Mouse (Mus musculus): ENCODE measurements around the gene Stk40. TPM values are rescaled to one million over a fixed set of nuclear protein-coding genes. Genes with fewer than 3 reads are reported as not detected.
A peak's percentile ranks its signal among the peaks of the same experiment; 100 is the strongest.
"Not testable (repeated sequence)": the region's sequence is repeated elsewhere in the genome, so short reads cannot be mapped to it uniquely, and the experiment has no call there.

Stk40 gene
- polyA plus RNA-seq, 1 experiment from 2014 or later = 45.0 TPM

GRCm38 (mm10) chr4:126084382-126084781 is 19.4 kb upstream of the Stk40 start:
- no peak overlapping the region for H3K4me3 ChIP-seq
- DNase-seq (ENCODE audit: low spot score) = no peak
- H3K4me1 ChIP-seq = no peaks in the 10 kb centered on the region
- no peaks in the 10 kb centered on the region for H3K9me3 ChIP-seq (replicated peaks)
- H3K27ac ChIP-seq (replicated peaks) = no peak overlapping the region
- H3K27me3 ChIP-seq (ENCODE audit: low read depth, poor library complexity, severe bottlenecking) = no peaks in the 10 kb centered on the region
- 77% methylated on average over 8 of the region's 8 CpGs for WGBS
- H3K36me3 ChIP-seq = peaks cover 38% of the 10 kb centered on the region

- H3K27me3 ChIP-seq (ENCODE audit: low read depth, poor library complexity, severe bottlenecking) = no peaks in the 10 kb centered on the region
- 35% methylated on average over 7 of the region's 7 CpGs for WGBS
- H3K27ac ChIP-seq (replicated peaks) = no peak overlapping the region
- H3K4me1 ChIP-seq = no peaks in the 10 kb centered on the region
- H3K4me3 ChIP-seq = no peak overlapping the region
- no peaks in the 10 kb centered on the region for H3K9me3 ChIP-seq (replicated peaks)
- H3K36me3 ChIP-seq = peaks cover 31% of the 10 kb centered on the region
- DNase-seq (ENCODE audit: low spot score) = peak; percentile 79
These were observed 17.7 kb upstream of the Stk40 start for GRCm38 (mm10) chr4:126085996-126086576.

- 88% methylated on average over 7 of the region's 7 CpGs for WGBS
- Histone ChIP-seq H3K27ac (replicated peaks) (no peak overlapping the region), H3K27me3 (ENCODE audit: low read depth, poor library complexity, severe bottlenecking) (no peaks in the 10 kb centered on the region), H3K9me3 (replicated peaks) (no peaks in the 10 kb centered on the region), H3K4me1 (no peaks in the 10 kb centered on the region), H3K4me3 (no peak overlapping the region), H3K36me3 (0 out of 2 replicates have a peak, but pooled peaks cover 8% of the 10 kb centered on the region)
- no peak for DNase-seq (ENCODE audit: low spot score)
These were observed 13.5 kb upstream of the Stk40 start for GRCm38 (mm10) chr4:126090101-126090847.

GRCm38 (mm10) chr4:126090848-126091124 is 13.0 kb upstream of the Stk40 start:
- no peak overlapping the region for H3K27ac ChIP-seq (replicated peaks)
- DNase-seq (ENCODE audit: low spot score) = no peak
- no peak overlapping the region for H3K4me3 ChIP-seq
- no peaks in the 10 kb centered on the region for H3K4me1 ChIP-seq
- 0 out of 2 replicates have a peak, but pooled peaks cover 8% of the 10 kb centered on the region for H3K36me3 ChIP-seq
- H3K9me3 ChIP-seq (replicated peaks) = no peaks in the 10 kb centered on the region
- WGBS = 81% methylated on average over 4 of the region's 4 CpGs
- no peaks in the 10 kb centered on the region for H3K27me3 ChIP-seq (ENCODE audit: low read depth, poor library complexity, severe bottlenecking)

- WGBS = 86% methylated on average over 8 of the region's 8 CpGs
- no peaks in the 10 kb centered on the region for H3K27me3 ChIP-seq (ENCODE audit: low read depth, poor library complexity, severe bottlenecking)
- H3K4me3 ChIP-seq = no peak overlapping the region
- no peaks in the 10 kb centered on the region for H3K9me3 ChIP-seq (replicated peaks)
- H3K4me1 ChIP-seq = peaks cover 5% of the 10 kb centered on the region
- DNase-seq (ENCODE audit: low spot score) = no peak
- H3K27ac ChIP-seq (replicated peaks) = no peak overlapping the region
- 0 out of 2 replicates have a peak, but pooled peaks cover 8% of the 10 kb centered on the region for H3K36me3 ChIP-seq
These were observed 11.9 kb upstream of the Stk40 start for GRCm38 (mm10) chr4:126091873-126092272.

- Histone ChIP-seq H3K36me3 (peaks cover 25% of the 10 kb centered on the region), H3K4me1 (peaks cover 18% of the 10 kb centered on the region), H3K27ac (replicated peaks) (peak overlapping the region; percentile 90), H3K4me3 (peak overlapping the region; percentile 72)
- H3K9me3 ChIP-seq (replicated peaks); H3K27me3 ChIP-seq (ENCODE audit: low read depth, poor library complexity, severe bottlenecking); DNase-seq (ENCODE audit: low spot score): not testable (repeated sequence)
- WGBS = 59% methylated on average over 14 of the region's 14 CpGs
These were observed 7.9 kb upstream of the Stk40 start for GRCm38 (mm10) chr4:126095622-126096430.

- Histone ChIP-seq H3K27ac (replicated peaks) (peak within 1 kb of the TSS; percentile 90), H3K36me3 (peaks cover 26% of the 10 kb centered on the region), H3K4me1 (peaks cover 18% of the 10 kb centered on the region), H3K4me3 (peak within 1 kb of the TSS; percentile 72), H3K9me3 (replicated peaks) (no peaks in the 10 kb centered on the region), H3K27me3 (ENCODE audit: low read depth, poor library complexity, severe bottlenecking) (no peaks in the 10 kb centered on the region)
- WGBS = 5% methylated on average over 37 of the region's 37 CpGs
- peak; percentile 96 for DNase-seq (ENCODE audit: low spot score)
These were observed 7.2 kb upstream of the Stk40 start, which contains the start of gene Lsm10 for GRCm38 (mm10) chr4:126096464-126097111. Lsm10 (plus strand) TSS chr4:126096623.

GRCm38 (mm10) chr4:126097711-126098253 is 6.0 kb upstream of the Stk40 start:
- Histone ChIP-seq H3K9me3 (replicated peaks) (no peaks in the 10 kb centered on the region), H3K27me3 (ENCODE audit: low read depth, poor library complexity, severe bottlenecking) (no peaks in the 10 kb centered on the region), H3K4me1 (peaks cover 27% of the 10 kb centered on the region), H3K4me3 (peak overlapping the region; percentile 72; the same call in 1 of the 2 replicates), H3K36me3 (peaks cover 26% of the 10 kb centered on the region), H3K27ac (replicated peaks) (no peak overlapping the region)
- no peak for DNase-seq (ENCODE audit: low spot score)
- 96% methylated on average over 20 of the region's 20 CpGs for WGBS

GRCm38 (mm10) chr4:126099365-126099764 is 4.4 kb upstream of the Stk40 start:
- Histone ChIP-seq H3K36me3 (peaks cover 26% of the 10 kb centered on the region), H3K4me1 (peaks cover 43% of the 10 kb centered on the region), H3K9me3 (replicated peaks) (no peaks in the 10 kb centered on the region), H3K27me3 (ENCODE audit: low read depth, poor library complexity, severe bottlenecking) (no peaks in the 10 kb centered on the region), H3K27ac (replicated peaks) (no peak overlapping the region), H3K4me3 (no peak overlapping the region)
- no peak for DNase-seq (ENCODE audit: low spot score)
- WGBS = 88% methylated on average over 3 of the region's 3 CpGs

GRCm38 (mm10) chr4:126100764-126101163 is 3.0 kb upstream of the Stk40 start:
- no peak for DNase-seq (ENCODE audit: low spot score)
- peaks cover 26% of the 10 kb centered on the region for H3K36me3 ChIP-seq
- no peak overlapping the region for H3K27ac ChIP-seq (replicated peaks)
- no peaks in the 10 kb centered on the region for H3K9me3 ChIP-seq (replicated peaks)
- H3K4me3 ChIP-seq = no peak overlapping the region
- WGBS = 85% methylated on average over 3 of the region's 3 CpGs
- H3K27me3 ChIP-seq (ENCODE audit: low read depth, poor library complexity, severe bottlenecking) = no peaks in the 10 kb centered on the region
- H3K4me1 ChIP-seq = peaks cover 57% of the 10 kb centered on the region

- Histone ChIP-seq H3K27me3 (ENCODE audit: low read depth, poor library complexity, severe bottlenecking) (no peaks in the 10 kb centered on the region), H3K9me3 (replicated peaks) (no peaks in the 10 kb centered on the region), H3K27ac (replicated peaks) (peak overlapping the region; percentile 89), H3K36me3 (peaks cover 26% of the 10 kb centered on the region), H3K4me1 (peaks cover 54% of the 10 kb centered on the region), H3K4me3 (peak overlapping the region; percentile 98; the same call in 1 of the 2 replicates)
- WGBS = 50% methylated on average over 7 of the region's 7 CpGs
- no peak for DNase-seq (ENCODE audit: low spot score)
These were observed 1.5 kb upstream of the Stk40 start for GRCm38 (mm10) chr4:126102061-126102841.
